Mouse (Mus musculus): Measurements from ENCODE around the gene Tescl.

The Tescl gene

DNA sequence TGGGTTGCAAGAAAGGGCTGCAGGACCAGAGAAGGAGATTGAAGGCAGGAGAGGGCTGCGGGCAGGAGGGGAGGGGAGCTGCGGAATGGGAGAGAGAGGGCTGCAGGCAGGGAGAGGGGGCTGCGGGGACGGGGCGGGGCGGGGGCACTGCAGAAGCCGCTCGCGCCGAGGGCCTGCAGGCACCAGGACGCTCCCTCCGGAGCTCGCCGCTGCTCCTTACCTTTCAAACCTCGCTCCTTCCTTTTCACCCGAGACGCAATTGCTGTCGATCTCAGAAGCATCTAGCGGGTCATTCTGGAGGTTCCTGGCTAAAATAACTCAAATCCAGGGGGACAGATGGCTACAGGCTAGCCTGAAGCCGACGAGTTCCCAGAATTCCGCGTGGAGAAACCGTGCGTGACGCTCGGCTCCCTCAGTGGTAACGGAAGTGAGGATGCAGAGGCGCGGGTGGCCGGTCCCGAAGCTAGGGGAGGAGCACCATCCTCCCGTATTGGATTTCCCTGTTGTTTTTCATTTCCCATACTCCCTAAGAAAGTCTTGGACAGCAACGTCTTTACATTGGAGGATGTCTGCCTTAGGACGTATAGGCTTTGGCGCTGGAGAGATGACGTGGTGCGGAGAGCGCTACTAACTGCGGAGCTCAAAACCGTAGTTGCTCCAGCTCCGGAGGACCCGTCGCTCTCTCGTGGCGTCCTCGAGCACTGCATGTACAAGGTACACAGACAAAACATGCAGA lies 34.6 kb downstream of the Tescl start:
- peak; percentile 89 for DNase-seq

- peak in 1 of 2 experiments; percentile 44 for DNase-seq
Observed at GRCm38 (mm10) chr7:24298635-24298972, 35.1 kb downstream of the Tescl start.

DNA sequence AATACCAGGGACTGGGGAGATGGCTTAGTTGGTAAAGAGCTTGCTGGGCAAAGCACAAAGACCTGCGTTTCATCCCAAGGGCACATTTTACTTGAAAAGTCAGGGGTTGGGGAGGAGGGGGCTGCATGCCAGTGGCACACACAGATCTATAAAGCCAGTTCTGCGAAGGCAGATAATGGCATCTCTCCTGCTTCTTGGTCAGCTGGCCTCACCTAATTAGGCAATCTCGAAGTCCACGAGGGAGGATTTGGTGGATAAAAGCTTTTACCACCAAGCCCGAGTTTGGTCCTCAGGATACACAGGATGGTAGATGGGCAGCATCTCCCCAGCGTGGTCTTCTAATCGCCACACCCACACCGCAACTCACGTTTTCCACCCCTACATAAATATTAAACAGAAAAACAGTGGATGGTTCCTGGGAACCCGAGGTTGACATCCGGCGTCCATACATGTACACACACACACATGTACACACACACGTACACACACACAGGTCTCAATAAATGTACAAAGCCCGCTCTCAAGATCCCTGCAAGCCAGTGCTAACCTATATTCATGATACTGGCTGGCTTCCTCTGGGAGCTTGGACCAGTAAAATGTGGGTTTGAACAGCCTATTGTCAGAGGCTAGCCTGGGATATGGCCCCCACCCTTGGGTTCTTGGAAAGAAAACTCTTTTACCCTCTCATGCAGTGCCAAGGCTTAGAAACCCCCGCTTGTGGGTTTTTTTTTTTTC lies 36.2 kb downstream of the Tescl start:
- DNase-seq: no peak

GRCm38 (mm10) chr7:24296386-24296785 lies 37.4 kb downstream of the Tescl start:
- DNase-seq: no peak

GRCm38 (mm10) chr7:24295376-24295775 lies 38.4 kb downstream of the Tescl start:
- no peak for DNase-seq

DNA sequence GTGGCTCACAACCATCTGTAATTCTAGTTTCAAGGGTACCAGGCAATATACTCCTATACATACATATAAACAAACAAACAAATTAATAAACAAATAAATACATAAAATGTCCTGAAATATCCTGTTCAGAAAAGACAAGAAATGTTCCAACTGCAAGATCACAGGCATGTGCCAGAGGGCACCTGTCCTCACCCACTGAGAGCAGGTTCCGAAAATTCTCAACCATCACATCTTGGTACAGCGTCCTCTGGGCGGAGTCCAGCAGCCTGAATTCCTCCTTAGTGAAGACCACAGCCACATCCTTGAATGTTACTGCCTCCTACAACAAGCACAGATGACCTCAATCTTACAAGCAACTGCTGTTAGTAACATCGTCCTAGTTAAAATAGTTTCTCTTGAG lies 39.0 kb downstream of the Tescl start:
- no peak for DNase-seq

DNA sequence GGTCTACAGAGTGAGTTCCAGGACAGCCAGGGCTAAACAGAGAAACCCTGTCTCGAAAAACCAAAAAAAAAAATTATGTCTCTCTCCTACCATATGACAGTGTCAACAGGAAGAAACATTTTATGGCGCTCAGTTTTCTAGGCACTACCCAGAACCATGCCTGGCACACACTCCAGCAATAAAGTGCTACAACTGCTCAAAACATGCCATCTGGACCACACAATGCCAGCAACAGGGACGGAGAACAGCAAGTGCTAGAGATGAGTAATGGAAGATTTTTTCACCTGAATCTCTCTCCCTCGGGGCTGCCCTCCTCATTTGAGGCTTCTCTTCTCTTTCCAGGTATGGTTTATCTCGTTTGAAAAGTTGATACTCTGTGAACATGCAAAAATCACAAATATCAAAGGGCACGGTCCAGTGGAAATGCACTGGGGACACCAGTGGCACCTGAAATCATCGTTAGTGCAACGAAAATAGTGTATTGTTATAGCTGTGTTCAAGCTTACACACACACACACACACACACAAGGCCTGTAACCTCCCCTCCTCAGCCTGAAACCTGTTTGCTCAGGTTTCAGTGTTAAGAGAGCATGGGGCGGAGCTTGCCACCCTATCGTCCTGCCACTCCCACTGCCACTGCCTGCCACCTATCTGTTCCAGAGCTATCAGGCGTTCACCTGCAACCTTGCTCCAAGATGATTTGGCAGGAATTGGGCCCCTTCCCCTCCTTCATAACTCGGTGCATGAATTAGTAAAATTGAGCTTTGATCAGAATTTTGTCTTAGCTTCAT lies 40.5 kb downstream of the Tescl start:
- no peak for DNase-seq

DNA sequence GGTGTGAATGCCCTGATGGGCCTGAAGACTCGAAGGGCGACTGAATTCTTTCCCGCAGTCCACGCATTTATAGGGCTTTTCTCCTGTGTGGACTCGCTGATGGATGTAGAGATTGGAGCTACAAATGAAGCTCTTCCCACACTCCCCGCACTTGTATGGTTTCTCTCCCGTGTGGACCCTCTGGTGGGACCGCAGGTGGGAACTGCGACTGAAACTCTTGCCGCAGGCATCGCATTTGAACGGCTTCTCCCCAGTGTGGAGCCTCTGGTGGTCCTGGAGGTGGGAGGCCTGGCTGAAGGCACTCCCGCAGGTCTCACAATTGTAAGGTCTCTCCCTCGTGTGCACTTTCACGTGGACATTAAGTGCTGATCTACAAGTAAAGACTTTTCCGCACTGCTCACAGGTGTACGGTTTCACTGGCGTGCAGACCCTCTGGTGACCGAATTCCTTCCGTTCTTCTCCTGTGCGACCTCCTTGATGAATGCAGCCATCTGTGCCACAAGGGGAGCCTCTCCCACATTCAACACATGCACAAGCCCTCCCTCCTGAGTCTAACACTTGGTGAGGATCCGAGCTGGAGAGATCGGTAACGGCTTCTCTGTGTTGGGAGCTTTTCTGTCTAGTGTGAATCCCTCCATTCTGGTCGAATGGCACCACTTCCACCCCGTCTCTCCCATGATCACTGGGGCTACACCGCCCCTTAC lies 42.2 kb downstream of the Tescl start:
- no peak for DNase-seq

GRCm38 (mm10) chr7:24290106-24290693 lies 43.5 kb downstream of the Tescl start:
- DNase-seq: no peak

GRCm38 (mm10) chr7:24288512-24288911 lies 45.2 kb downstream of the Tescl start:
- DNase-seq: no peak

DNA sequence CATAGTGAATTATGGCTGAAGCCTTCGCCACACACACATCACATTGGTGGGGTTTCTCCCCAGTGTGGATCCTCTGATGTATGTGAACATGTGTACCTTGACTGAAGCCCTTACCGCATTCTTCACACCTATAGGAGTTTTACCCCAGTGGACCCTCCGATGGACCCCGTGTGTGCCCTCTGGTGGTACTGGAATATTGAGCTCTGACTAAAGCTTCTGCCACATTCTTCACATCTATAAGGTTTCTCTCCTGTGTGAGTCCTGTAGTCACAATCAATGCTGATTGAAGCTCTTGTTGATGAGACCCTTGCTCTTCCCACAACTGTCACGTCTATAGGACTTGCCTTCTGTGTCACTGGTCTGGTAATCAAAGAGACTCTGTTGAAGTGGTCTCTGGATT lies 46.1 kb downstream of the Tescl start:
- DNase-seq: no peak

- no peak for DNase-seq
Observed at GRCm38 (mm10) chr7:24286916-24287315, 46.8 kb downstream of the Tescl start.

GRCm38 (mm10) chr7:24286090-24286489 lies 47.6 kb downstream of the Tescl start:
- DNase-seq: no peak

All from cerebellum, postnatal 14 days (tissue).